Mouse (Mus musculus) forebrain, embryonic 16.5 days (tissue): ENCODE data around the gene Gm12569. TPM values are rescaled to one million over a fixed set of nuclear protein-coding genes. Genes with fewer than 3 reads are reported as not detected.

Source experiments
- ATAC-seq: fragments of 200-750 bp; cut with Nextera tagmentation; 2 replicates; pipeline ENCODE4 v1.8.0; 2017; ENCODE audit warnings: mild to moderate bottlenecking, moderate library complexity
- H3K27ac ChIP-seq: fragments of 300-500 bp; sonication (generic); 2 replicates; pipeline ENCODE4 v1.5.1; 2014; ENCODE audit warnings: low read length, control low read depth
- H3K27me3 ChIP-seq: fragments of 300-500 bp; sonication (generic); replicated peaks from 2 replicates; pipeline ENCODE4 v1.6.1; 2014; ENCODE audit warnings: low read length; ENCODE audit not compliant: control insufficient read depth, insufficient read depth
- H3K36me3 ChIP-seq: fragments of 300-500 bp; sonication (generic); 2 replicates; pipeline ENCODE4 v1.6.1; 2014; ENCODE audit not compliant: control insufficient read depth, insufficient read depth
- H3K4me1 ChIP-seq: fragments of 300-500 bp; sonication (generic); replicated peaks from 2 replicates; pipeline ENCODE4 v1.6.1; 2014; ENCODE audit warnings: low read length; ENCODE audit not compliant: control insufficient read depth, insufficient read depth
- H3K4me2 ChIP-seq: fragments of 300-500 bp; sonication (generic); 2 replicates; pipeline ENCODE4 v1.6.1; 2014; ENCODE audit warnings: mild to moderate bottlenecking, low read length, control low read depth
- H3K4me3 ChIP-seq: fragments of 300-500 bp; sonication (generic); replicated peaks from 2 replicates; pipeline ENCODE4 v1.5.1; 2014; ENCODE audit warnings: mild to moderate bottlenecking, low read length, control low read depth
- H3K9ac ChIP-seq: fragments of 300-500 bp; sonication (generic); replicated peaks from 2 replicates; pipeline ENCODE4 v1.6.1; 2014; ENCODE audit warnings: low read depth, low read length, control low read depth
- H3K9me3 ChIP-seq: fragments of 300-500 bp; sonication (generic); 2 replicates; pipeline ENCODE4 v1.6.1; 2016; ENCODE audit warnings: low read length; ENCODE audit not compliant: control insufficient read depth
- WGBS: fragments of 180-500 bp; shearing (Covaris S2); extraction: QIAGEN DNeasy Blood & Tissue Kit; methylation state at CpG from one replicate; pipeline ENCODE4 v1.1.7; 2014; 5-methylcytosine and 5-hydroxymethylcytosine counted together
- polyA plus RNA-seq: library from polyadenylated mRNA; unstranded; fragments of >200 nt; fragmentation: Nextera tagmentation; extraction: Ambion mirVana; gene quantifications from 2 replicates; pipeline ENCODE4 v1.2.1, GENCODE M21; 2015

Gene Gm12569
- polyA plus RNA-seq, 1 experiment from 2014 or later = not detected

GRCm38 (mm10) chr11:51261680-51262219 is 41.5 kb downstream of the Gm12569 start, which contains the start of gene Clk4:
Gene Clk4 (plus strand): TSS chr11:51261730.
- H3K27ac ChIP-seq = peak within 1 kb of the TSS; percentile 58
- no peaks in the 10 kb centered on the region for H3K9me3 ChIP-seq
- H3K9ac ChIP-seq = peak within 1 kb of the TSS; percentile 66
- H3K4me2 ChIP-seq = peak within 1 kb of the TSS; percentile 68
- ATAC-seq = no peak
- H3K36me3 ChIP-seq = no peaks in the 10 kb centered on the region
- peak within 1 kb of the TSS; percentile 86 for H3K4me3 ChIP-seq
- H3K27me3 ChIP-seq = no peaks in the 10 kb centered on the region; the same call in 1 of the 2 replicates
- H3K4me1 ChIP-seq = peaks cover 25% of the 10 kb centered on the region
- 69% methylated on average over 3 of the region's 3 CpGs for whole genome bisulfite sequencing

GRCm38 (mm10) chr11:51262342-51263285 is 42.3 kb downstream of the Gm12569 start, which contains the start of gene BC049762:
Gene BC049762 (minus strand): TSS chr11:51263046.
- no peaks in the 10 kb centered on the region for H3K36me3 ChIP-seq
- no peaks in the 10 kb centered on the region; the same call in 1 of the 2 replicates for H3K27me3 ChIP-seq
- 10% methylated on average over 57 of the region's 57 CpGs for WGBS
- H3K9ac ChIP-seq = peak within 1 kb of the TSS; percentile 92
- peaks cover 25% of the 10 kb centered on the region for H3K4me1 ChIP-seq
- no peaks in the 10 kb centered on the region for H3K9me3 ChIP-seq
- H3K4me3 ChIP-seq = peak within 1 kb of the TSS; percentile 86
- peak within 1 kb of the TSS; percentile 75 for H3K4me2 ChIP-seq
- peak within 1 kb of the TSS; percentile 90 for H3K27ac ChIP-seq
- peak; percentile 99 for ATAC-seq

- peak overlapping the region; percentile 75 for H3K4me2 ChIP-seq
- H3K9me3 ChIP-seq = no peaks in the 10 kb centered on the region
- H3K9ac ChIP-seq = peak overlapping the region; percentile 92
- WGBS = under 1% methylated on average over 50 of the region's 50 CpGs
- no peaks in the 10 kb centered on the region; the same call in 1 of the 2 replicates for H3K27me3 ChIP-seq
- H3K4me1 ChIP-seq = peaks cover 25% of the 10 kb centered on the region
- peak overlapping the region; percentile 86 for H3K4me3 ChIP-seq
- peak; percentile 61 for ATAC-seq
- no peaks in the 10 kb centered on the region for H3K36me3 ChIP-seq
- H3K27ac ChIP-seq = peak overlapping the region; percentile 90
Measured at GRCm38 (mm10) chr11:51263286-51263831, 43.1 kb downstream of the Gm12569 start.

- Histone ChIP-seq H3K27ac (no peak overlapping the region), H3K4me2 (peak overlapping the region; percentile 75), H3K36me3 (no peaks in the 10 kb centered on the region), H3K27me3 (no peaks in the 10 kb centered on the region), H3K9me3 (no peaks in the 10 kb centered on the region), H3K4me1 (peaks cover 25% of the 10 kb centered on the region), H3K4me3 (peak overlapping the region; percentile 86), H3K9ac (peak overlapping the region; percentile 32; the same call in 1 of the 2 replicates)
- 14% methylated on average over 6 of the region's 6 CpGs for WGBS
- ATAC-seq = no peak
Measured at GRCm38 (mm10) chr11:51264352-51264751, 44.1 kb downstream of the Gm12569 start.

- H3K9ac ChIP-seq = no peak overlapping the region
- peak overlapping the region; percentile 75 for H3K4me2 ChIP-seq
- no peak for ATAC-seq
- no peaks in the 10 kb centered on the region for H3K9me3 ChIP-seq
- H3K36me3 ChIP-seq = no peaks in the 10 kb centered on the region
- no peak overlapping the region for H3K27ac ChIP-seq
- 47% methylated on average over 3 of the region's 3 CpGs for WGBS
- peaks cover 25% of the 10 kb centered on the region for H3K4me1 ChIP-seq
- H3K27me3 ChIP-seq = no peaks in the 10 kb centered on the region
- H3K4me3 ChIP-seq = no peak overlapping the region
Measured at GRCm38 (mm10) chr11:51265326-51265725, 45.1 kb downstream of the Gm12569 start.

- H3K4me2 ChIP-seq = no peak overlapping the region
- H3K9me3 ChIP-seq = no peaks in the 10 kb centered on the region
- H3K36me3 ChIP-seq = peaks cover 37% of the 10 kb centered on the region
- H3K27ac ChIP-seq = no peak overlapping the region
- no peaks in the 10 kb centered on the region for H3K4me1 ChIP-seq
- H3K4me3 ChIP-seq = no peak overlapping the region
- ATAC-seq = no peak
- WGBS = 74% methylated on average over 1 of the region's 1 CpGs
- H3K9ac ChIP-seq = no peak overlapping the region
- H3K27me3 ChIP-seq = no peaks in the 10 kb centered on the region
Measured at GRCm38 (mm10) chr11:51274418-51274817, 54.1 kb downstream of the Gm12569 start.

Other genes with a start within 250 kb of the Gm12569 start
- gene Olfr1377, start 238.5 kb upstream of the Gm12569 start, polyA plus RNA-seq = not detected in 2 replicates
- not detected in 2 replicates for gene Olfr51, start 216.9 kb upstream of the Gm12569 start, polyA plus RNA-seq
- not detected in 2 replicates for gene Olfr54, start 206.2 kb upstream of the Gm12569 start, polyA plus RNA-seq
- not detected in 2 replicates for gene Olfr1375, start 172.4 kb upstream of the Gm12569 start, polyA plus RNA-seq
- 14.7 and 16.0 TPM in 2 replicates for gene Zfp354a, start 161.2 kb upstream of the Gm12569 start, polyA plus RNA-seq
- gene Clk4, start 41.3 kb downstream of the Gm12569 start, polyA plus RNA-seq = 174 and 188 TPM in 2 replicates
- 0.45 TPM in 1 of 2 replicates, not detected in the other for gene BC049762, start 42.6 kb downstream of the Gm12569 start, polyA plus RNA-seq
- 3.0 and 3.3 TPM in 2 replicates for gene Col23a1, start 69.4 kb downstream of the Gm12569 start, polyA plus RNA-seq